Mouse (Mus musculus): Measurements from ENCODE around the gene Gm6337.
"Not testable (repeated sequence)": the region's sequence is repeated elsewhere in the genome, so short reads cannot be mapped to it uniquely, and the experiment has no call there.

Gm6337 gene

DNA sequence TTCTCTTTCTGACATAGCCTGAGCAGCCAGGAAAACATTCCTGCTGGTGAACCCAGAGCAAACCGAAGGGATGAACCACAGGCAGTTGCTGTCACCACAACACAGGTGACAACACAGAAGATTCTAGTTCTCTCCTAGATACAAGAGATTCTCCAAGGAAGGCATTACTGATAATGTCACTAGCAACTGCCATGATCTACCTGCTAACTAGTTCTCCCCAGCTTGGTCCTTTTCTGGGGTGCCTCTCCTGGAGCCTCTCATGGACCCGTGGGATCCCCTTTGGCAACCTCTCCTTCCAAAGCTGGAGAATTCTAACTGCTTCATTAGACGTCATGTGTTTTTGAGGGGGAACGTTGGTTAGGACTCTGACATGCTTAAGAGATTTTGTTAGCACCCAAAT is at the start of gene Gm6337:
Gene Gm6337 (minus strand): TSS at position 101 of the 400 bp plus-strand sequence.
- not testable (repeated sequence) for DNase-seq

DNA sequence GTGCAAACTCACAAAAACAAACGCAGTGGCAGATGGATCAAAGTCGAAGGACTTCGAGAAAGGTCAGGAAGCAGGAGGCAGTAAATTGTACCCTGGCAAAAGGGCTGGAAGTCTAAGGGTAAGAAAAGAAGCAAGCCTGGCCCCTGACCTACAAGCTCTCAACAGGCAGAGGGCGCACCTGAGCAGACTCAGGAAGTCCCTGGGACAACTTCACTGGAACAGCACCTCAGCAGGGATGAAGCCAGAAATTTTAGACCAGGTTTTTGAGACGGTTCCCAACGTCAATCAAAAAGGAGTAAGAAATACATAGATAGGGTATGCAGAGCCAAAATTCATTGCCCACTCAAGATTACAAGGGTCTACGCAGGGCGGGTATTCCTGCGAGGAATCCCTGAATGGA is 49.4 kb upstream of the Gm6337 start:
- DNase-seq: peak; percentile 3 to 8

DNA sequence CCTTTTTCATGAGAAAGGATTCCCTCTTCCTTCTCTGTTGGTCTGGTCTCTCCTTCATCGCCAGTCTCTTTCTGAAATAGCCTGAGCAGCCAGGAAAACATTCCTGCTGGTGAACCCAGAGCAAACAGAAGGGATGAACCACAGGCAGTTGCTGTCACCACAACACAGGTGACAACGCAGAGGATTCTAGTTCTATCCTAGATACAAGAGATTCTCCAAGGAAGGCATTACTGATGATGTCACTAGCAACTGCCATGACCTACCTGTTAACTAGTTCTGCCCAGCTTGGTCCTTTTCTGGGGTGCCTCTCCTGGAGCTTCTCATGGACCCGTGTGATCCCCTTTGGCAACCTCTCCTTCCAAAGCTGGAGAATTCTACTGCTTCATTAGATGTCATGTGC is 35.8 kb upstream of the Gm6337 start, which contains the start of gene Gm8206:
Gene Gm8206 (minus strand): TSS at position 101 of the 400 bp plus-strand sequence.
- not testable (repeated sequence) for DNase-seq

Data from cerebellum, postnatal 10 days (tissue).